Mouse (Mus musculus) forebrain, embryonic 10.5 days (tissue): ENCODE measurements around the gene Dntt. TPM values are rescaled to one million over a fixed set of nuclear protein-coding genes. Genes with fewer than 3 reads are reported as not detected.

Experiments used
- DNase-seq: peaks from one replicate; pipeline ENCODE4 v3.0.0-alpha.2; 2017; ENCODE audit warnings: low spot score; ENCODE audit errors: extremely low spot score
- H3K27ac ChIP-seq: fragments of 300-500 bp; sonication (generic); 2 replicates; pipeline ENCODE4 v1.5.1; 2016; ENCODE audit warnings: mild to moderate bottlenecking
- H3K27me3 ChIP-seq: fragments of 300-500 bp; sonication (generic); 2 replicates; pipeline ENCODE4 v1.6.1; 2016; ENCODE audit warnings: mild to moderate bottlenecking; ENCODE audit not compliant: poor library complexity, severe bottlenecking
- H3K36me3 ChIP-seq: fragments of 300-500 bp; sonication (generic); replicated peaks from 2 replicates; pipeline ENCODE4 v1.6.1; 2016; ENCODE audit warnings: mild to moderate bottlenecking, moderate library complexity
- H3K4me1 ChIP-seq: fragments of 300-500 bp; sonication (generic); 2 replicates; pipeline ENCODE4 v1.6.1; 2016
- H3K4me3 ChIP-seq: fragments of 300-500 bp; sonication (generic); 2 replicates; pipeline ENCODE4 v1.5.1; 2016; ENCODE audit warnings: mild to moderate bottlenecking, moderate library complexity
- H3K9me3 ChIP-seq: fragments of 300-500 bp; sonication (generic); 2 replicates; pipeline ENCODE4 v1.6.1; 2016; ENCODE audit warnings: mild to moderate bottlenecking, moderate library complexity
- WGBS: fragments of 180-500 bp; shearing (Covaris S2); methylation state at CpG from one replicate; pipeline ENCODE4 v1.1.7; 2016; 5-methylcytosine and 5-hydroxymethylcytosine counted together
- polyA plus RNA-seq: library from polyadenylated mRNA; unstranded; fragments of >200 nt; fragmentation: Nextera tagmentation; extraction: Ambion mirVana; gene quantifications from 2 replicates; pipeline ENCODE4 v1.2.1, GENCODE M21; 2016

Dntt gene
- polyA plus RNA-seq, 1 experiment from 2014 or later = not detected

DNA sequence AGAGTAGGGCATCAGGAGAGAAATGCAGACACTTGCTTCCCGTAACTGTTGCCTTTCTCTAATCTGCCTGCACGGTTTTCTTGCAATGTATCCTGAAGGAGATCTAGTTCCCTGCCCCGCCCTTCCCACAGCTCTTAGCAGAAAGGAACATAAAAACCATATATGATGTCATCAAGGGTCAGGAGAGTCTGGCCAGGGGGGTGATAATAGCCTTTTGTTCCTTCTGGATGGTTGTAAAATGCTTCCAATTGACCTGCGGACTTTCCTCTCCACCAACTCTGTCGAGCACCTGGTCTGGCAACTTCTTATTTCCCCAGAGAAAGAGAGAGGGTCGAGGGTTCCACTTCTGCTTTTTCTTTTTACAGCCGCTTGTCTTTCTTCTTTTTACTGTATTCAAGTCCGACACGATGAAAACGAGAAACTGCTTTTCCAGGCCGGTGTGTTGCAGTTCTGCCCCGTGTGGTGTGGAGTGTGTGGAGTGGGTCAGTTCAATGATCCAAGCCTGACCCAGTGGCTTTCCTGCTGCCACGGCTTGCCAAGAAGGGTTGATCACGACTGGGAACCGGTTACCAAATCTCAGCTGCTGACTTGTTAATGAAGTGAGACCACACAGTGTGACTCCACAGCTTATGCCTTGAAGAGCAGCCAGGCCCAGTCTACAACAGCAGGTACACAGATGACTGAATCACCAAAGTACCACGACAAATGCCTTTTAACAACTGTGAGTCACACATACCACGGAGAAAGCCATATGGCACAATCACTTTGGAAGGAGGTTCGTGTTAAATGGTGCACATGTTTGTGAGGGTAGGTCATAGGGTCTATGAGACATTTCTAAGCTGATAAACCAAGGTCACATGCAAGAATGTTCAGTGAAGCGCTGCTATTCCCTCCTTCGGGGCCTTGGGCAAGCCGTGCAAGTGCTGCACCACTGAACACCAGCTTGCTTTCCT, 33.4 kb upstream of the Dntt start:
- Histone ChIP-seq H3K9me3 (no peaks in the 10 kb centered on the region), H3K36me3 (no peaks in the 10 kb centered on the region), H3K27ac (no peak overlapping the region), H3K4me3 (no peak overlapping the region), H3K4me1 (peaks cover 22% of the 10 kb centered on the region), H3K27me3 (no peaks in the 10 kb centered on the region)
- WGBS = 74% methylated on average over 21 of the region's 21 CpGs
- DNase-seq = no peak

DNA sequence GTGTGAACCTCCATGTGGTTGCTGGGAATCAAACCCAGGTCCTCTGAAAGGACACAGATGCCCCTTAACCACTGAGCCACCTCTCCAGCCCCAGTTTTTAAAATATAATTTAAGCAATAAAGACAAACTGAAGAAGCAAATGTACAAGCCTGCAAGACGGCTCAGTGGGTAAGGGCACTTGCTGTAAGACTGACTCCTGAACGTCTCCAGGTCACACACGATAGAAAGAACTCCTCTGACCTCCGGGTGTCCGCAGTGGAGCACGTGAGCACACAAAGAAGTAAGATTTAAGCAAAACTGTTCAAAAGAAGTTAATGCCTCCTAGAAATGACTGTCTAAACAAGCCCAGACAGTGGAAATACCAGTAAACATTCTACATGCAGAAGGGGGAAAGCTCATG, 32.4 kb upstream of the Dntt start:
- WGBS = 92% methylated on average over 6 of the region's 6 CpGs
- Histone ChIP-seq H3K9me3 (no peaks in the 10 kb centered on the region), H3K27ac (no peak overlapping the region)

DNA sequence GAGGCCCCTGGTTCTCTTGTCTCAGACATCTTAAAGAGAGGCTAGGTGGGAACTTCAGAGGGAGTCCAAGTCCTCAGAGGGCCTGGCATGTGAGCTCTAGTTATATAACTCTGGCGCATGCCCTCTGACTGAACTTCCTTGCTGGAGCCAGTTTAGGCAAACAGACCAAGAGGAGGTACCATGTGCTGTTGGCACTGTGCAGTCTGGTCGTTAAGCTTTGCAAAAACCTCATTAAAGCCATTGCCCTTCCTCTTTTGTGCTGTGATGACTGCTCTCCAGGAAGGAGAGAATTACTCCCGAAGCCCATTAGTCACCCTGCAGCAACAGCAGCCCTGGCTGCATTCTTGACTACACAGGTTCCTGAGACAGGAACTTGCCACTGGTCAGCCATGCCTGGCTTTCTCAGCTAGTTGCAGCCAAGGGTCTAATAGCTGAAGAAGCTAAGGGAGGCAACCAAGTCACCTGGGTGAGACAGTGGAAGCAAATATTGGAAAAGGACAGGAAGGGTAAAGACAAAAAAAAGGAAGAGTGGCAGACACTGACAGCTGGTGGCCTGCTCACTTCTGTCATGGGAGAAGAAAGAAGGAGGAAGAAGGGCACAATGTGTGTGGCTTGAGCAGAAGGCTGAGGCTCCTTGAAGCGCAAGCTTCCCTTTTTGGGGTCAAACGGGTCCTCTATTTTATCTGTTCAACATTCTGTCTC, 30.5 kb upstream of the Dntt start:
- H3K9me3 ChIP-seq = no peaks in the 10 kb centered on the region; the same call in 1 of the 2 replicates
- 67% methylated on average over 5 of the region's 5 CpGs for WGBS
- no peak overlapping the region for H3K27ac ChIP-seq
- H3K4me3 ChIP-seq = no peak overlapping the region
- H3K4me1 ChIP-seq = peaks cover 22% of the 10 kb centered on the region
- no peaks in the 10 kb centered on the region for H3K36me3 ChIP-seq
- DNase-seq = no peak
- no peaks in the 10 kb centered on the region for H3K27me3 ChIP-seq

More for the DNA sequence above, 32.4 kb upstream of the Dntt start:
- peaks cover 22% of the 10 kb centered on the region for H3K4me1 ChIP-seq
- no peaks in the 10 kb centered on the region for H3K36me3 ChIP-seq
- no peaks in the 10 kb centered on the region for H3K27me3 ChIP-seq
- H3K4me3 ChIP-seq = no peak overlapping the region
- DNase-seq = no peak

DNA sequence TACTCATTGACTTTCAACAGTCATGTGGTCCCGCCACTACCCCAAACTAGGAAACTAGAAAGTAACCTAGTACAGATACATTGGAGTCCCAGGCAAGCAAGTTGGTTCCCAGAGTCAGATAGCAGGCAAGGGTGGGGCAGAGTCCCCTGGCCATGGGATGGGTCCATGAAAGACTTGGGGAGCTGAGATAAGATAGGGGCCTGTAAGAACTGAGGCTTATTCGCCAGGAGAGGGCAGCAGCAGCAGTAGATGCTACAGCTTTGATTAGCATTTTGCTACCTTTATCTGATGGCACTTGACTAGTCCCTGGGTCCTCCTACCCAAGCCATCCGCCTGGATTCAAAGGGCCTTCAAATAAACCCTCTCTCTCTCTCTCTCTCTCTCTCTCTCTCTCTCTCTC, 29.5 kb upstream of the Dntt start:
- DNase-seq = no peak
- Histone ChIP-seq H3K4me1 (peaks cover 17% of the 10 kb centered on the region), H3K36me3 (no peaks in the 10 kb centered on the region), H3K9me3 (no peaks in the 10 kb centered on the region; the same call in 1 of the 2 replicates), H3K27me3 (no peaks in the 10 kb centered on the region), H3K27ac (no peak overlapping the region), H3K4me3 (no peak overlapping the region)
- 58% methylated on average over 3 of the region's 3 CpGs for WGBS

DNA sequence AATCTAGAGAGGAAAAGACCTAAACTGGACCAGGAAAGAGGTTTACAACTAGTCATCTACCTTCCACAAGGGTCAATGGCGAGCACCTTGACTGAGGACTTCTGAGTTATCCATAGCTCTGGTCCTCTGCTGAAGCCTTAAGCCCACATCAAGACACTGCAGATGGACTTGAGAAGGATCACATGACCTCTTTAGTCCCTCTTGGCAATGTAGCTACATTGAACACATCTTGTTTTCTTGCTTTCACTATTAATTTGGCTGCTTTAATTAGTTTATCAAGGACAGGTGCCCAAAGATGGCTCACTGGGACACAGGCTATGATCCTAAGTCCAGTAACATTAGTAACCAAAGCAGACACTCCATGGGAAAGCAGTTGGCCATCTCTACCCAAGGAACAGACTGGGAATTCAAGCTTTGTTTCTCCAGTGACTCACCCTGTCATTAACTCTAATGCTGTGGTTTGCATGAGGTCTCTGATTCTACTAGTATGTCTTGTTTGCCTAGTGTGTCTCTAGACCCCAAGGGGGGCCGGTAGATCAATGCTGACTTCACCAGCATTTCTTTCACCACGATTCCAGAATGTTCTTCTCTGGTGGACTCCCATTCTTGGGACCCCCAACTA, 25.3 kb upstream of the Dntt start:
- H3K4me1 ChIP-seq = peaks cover 5% of the 10 kb centered on the region; the same call in 1 of the 2 replicates
- WGBS = 91% methylated on average over 3 of the region's 3 CpGs

DNA sequence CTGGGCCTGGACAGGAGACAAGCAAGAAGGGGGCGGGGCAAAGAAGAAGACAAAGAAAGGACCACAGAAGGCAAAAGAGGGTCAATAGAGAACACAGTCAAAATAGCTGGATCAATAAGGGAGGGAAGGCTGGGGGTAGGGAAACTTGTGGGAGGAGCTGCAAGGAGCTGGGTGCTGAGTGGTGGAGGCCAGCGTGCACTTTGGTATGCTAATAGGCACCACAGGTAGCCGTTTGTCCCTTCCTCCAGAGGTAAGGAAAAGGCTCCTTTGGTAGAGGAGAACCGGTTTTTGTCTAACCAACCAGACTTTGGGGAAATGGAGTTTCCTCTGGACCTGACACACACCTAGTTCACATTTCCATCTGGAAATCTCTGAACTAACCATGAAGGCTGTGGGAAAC, 22.5 kb upstream of the Dntt start:
- Histone ChIP-seq H3K36me3 (no peaks in the 10 kb centered on the region), H3K27ac (no peak overlapping the region), H3K4me3 (no peak overlapping the region), H3K9me3 (no peaks in the 10 kb centered on the region; the same call in 1 of the 2 replicates), H3K4me1 (peaks cover 4% of the 10 kb centered on the region; the same call in 1 of the 2 replicates), H3K27me3 (no peaks in the 10 kb centered on the region)
- WGBS = 14% methylated on average over 4 of the region's 4 CpGs
- no peak for DNase-seq

More for the DNA sequence above, 25.3 kb upstream of the Dntt start:
- DNase-seq = no peak
- Histone ChIP-seq H3K4me3 (no peak overlapping the region), H3K27me3 (no peaks in the 10 kb centered on the region), H3K27ac (no peak overlapping the region), H3K36me3 (no peaks in the 10 kb centered on the region), H3K9me3 (no peaks in the 10 kb centered on the region; the same call in 1 of the 2 replicates)

DNA sequence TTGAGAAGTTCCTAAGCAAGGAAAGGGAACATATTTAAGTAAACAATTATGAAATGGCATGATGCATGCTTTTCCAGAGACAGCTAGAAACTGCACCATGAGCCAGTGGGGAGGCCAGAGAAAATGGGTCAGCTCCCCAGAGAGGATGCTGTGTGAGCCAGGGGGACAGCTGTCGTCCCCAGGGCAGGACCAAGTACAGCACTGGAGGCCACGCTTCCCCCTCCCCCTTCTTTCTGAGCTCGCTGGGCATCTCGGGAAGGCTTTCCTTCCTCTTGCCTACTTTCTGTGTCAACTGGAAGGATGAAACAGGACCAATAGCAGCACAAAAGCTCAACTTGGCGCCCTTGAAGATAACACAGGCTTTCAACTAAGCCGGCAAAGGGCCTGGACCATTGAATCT, 21.7 kb upstream of the Dntt start:
- WGBS = 34% methylated on average over 6 of the region's 6 CpGs
- Histone ChIP-seq H3K27me3 (no peaks in the 10 kb centered on the region), H3K4me3 (no peak overlapping the region), H3K27ac (no peak overlapping the region), H3K4me1 (peaks cover 9% of the 10 kb centered on the region; the same call in 1 of the 2 replicates), H3K9me3 (no peaks in the 10 kb centered on the region; the same call in 1 of the 2 replicates), H3K36me3 (no peaks in the 10 kb centered on the region)
- no peak for DNase-seq

DNA sequence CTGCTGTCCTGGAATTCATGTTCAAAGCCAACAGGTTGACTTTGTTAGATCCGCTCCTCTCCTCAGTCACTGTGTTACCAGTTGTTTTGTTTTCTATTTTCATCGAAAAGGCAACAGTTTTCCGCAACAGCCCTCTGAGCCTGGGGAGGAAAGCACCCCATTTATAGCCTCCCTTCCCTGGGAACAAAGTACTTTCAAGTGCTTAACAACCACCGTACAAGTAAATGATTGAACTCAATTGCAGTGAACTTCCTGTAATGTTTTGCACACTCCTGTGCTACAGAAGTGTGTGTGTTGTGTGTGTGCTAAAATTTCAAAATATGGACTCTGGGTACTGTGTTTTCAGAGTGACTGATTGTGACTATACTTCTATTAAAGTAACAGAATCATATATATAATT, 21.3 kb upstream of the Dntt start:
- WGBS = 89% methylated on average over 4 of the region's 4 CpGs
- Histone ChIP-seq H3K27me3 (peaks cover 3% of the 10 kb centered on the region; the same call in 1 of the 2 replicates), H3K27ac (no peak overlapping the region), H3K36me3 (no peaks in the 10 kb centered on the region), H3K9me3 (no peaks in the 10 kb centered on the region; the same call in 1 of the 2 replicates), H3K4me1 (peaks cover 9% of the 10 kb centered on the region; the same call in 1 of the 2 replicates), H3K4me3 (no peak overlapping the region)
- no peak for DNase-seq

DNA sequence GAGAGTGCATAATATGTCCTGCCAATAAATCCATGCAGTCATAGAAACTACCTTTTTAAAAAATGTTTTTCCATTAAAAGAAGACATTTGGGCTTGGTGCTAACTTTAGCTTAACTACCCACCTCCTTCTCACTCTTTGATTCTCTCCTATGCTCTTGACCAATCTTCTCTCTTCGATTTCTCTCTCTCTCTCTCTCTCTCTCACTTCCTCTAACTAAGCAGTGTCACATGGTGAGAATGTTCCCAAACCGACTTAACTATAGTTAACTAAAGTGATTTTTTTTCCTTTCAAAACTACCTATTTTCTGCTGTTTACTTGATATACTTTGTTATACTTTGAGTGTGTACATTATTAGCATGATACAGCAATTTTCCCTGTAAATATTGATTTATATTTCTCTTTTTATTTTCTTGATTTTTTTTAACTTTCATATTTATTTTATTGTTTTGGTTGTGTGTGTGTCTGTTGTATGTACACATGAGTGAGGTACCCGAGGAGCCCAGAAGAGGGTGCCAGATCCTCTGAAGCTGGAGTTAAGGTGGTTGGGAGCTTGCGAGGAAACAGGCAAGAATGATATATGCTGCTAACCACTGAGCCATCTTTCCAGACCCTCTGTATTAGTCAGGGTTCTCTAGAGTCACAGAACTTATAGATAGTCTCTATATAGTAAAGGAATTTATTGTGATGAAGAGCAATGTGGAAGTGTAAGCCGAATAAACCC, 20.2 kb upstream of the Dntt start:
- 90% methylated on average over 5 of the region's 5 CpGs for WGBS
- no peak overlapping the region for H3K4me3 ChIP-seq
- H3K27me3 ChIP-seq = peaks cover 14% of the 10 kb centered on the region
- H3K4me1 ChIP-seq = peaks cover 12% of the 10 kb centered on the region; the same call in 1 of the 2 replicates
- no peaks in the 10 kb centered on the region for H3K36me3 ChIP-seq
- H3K9me3 ChIP-seq = no peaks in the 10 kb centered on the region
- no peak overlapping the region for H3K27ac ChIP-seq
- no peak for DNase-seq

DNA sequence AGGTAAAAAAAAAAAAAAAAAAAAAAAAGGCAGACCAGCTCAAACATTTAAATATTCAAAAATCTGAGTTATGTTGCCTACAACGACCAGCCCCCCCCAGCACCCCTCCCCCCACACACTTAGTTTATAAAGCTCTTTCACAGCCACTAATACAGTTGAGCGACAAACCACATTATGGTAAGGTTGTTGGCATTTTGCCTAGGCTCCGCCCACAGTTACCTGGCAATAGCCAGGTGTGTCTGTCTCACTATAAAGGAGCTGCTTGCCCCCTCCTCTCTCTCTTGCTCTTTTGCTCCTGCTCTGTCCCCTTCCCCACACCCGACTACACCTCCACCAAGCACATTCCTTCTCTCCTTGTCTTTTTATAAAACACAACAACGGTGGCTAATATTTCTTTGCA, 17.4 kb upstream of the Dntt start:
- Histone ChIP-seq H3K4me3 (no peak overlapping the region), H3K4me1 (peaks cover 14% of the 10 kb centered on the region), H3K36me3 (no peaks in the 10 kb centered on the region), H3K9me3 (no peaks in the 10 kb centered on the region), H3K27ac (no peak overlapping the region), H3K27me3 (peaks cover 23% of the 10 kb centered on the region)
- WGBS = 40% methylated on average over 5 of the region's 5 CpGs
- DNase-seq = no peak

DNA sequence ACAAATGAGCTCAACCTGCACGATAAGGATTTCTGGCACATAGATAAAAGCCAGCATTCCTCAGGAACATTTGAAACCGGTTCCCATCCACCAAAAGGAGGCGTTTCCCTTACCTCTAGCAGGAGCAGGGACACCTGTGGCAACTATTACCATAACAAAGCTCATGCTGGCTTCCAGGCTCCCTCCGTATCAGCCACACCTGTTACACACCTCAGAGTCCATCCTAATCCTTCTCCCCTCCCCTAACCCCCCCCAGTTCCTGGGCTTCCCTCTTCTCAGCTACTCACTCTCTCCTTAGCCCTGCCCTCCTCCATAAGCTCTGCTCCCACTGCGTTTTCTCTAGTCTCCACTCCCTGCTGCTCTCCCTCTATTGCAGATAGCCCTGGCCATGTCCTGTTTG, 15.5 kb upstream of the Dntt start:
- 8% methylated on average over 5 of the region's 5 CpGs for WGBS
- Histone ChIP-seq H3K27ac (no peak overlapping the region), H3K9me3 (no peaks in the 10 kb centered on the region), H3K4me1 (peaks cover 13% of the 10 kb centered on the region), H3K36me3 (no peaks in the 10 kb centered on the region), H3K4me3 (no peak overlapping the region), H3K27me3 (peaks cover 23% of the 10 kb centered on the region)
- no peak for DNase-seq

DNA sequence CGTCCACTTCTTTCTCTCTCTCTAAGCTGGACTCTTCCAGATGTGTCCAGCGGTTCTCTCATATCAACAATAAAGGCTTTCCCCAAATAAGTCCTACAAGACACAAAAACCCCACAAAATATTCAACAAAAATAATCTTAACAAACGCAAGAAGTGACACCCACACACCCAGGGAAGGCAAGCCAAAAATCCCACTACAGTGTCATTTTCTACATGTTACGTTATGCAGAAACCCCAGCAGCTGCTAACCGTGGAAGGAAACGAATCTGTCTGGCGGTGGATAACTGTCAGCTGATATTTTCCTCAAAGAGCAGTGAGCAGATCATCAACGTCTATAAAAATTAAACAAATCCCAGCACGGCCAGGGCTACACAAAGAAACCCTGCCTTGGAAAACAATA, 15.1 kb upstream of the Dntt start:
- DNase-seq = no peak
- 30% methylated on average over 9 of the region's 9 CpGs for WGBS
- no peaks in the 10 kb centered on the region for H3K36me3 ChIP-seq
- no peak overlapping the region for H3K4me3 ChIP-seq
- peaks cover 26% of the 10 kb centered on the region for H3K27me3 ChIP-seq
- no peaks in the 10 kb centered on the region for H3K9me3 ChIP-seq
- H3K27ac ChIP-seq = no peak overlapping the region
- peaks cover 13% of the 10 kb centered on the region for H3K4me1 ChIP-seq
